Mouse (Mus musculus) gastrocnemius, adult 8-10 months (tissue): ENCODE measurements at regions not wholly inside any gene's neighbourhood (a gene's known extent, or its start where the extent isn't known, plus 50 kb on each side); places are given as distances from the start of the nearest gene placed in this dataset.

Experiments used
- DNase-seq, 2 experiments: peaks; one replicate each; pipeline ENCODE4 v3.0.0; 2022; ENCODE audit warnings: low spot score in 2 of 2

DNA sequence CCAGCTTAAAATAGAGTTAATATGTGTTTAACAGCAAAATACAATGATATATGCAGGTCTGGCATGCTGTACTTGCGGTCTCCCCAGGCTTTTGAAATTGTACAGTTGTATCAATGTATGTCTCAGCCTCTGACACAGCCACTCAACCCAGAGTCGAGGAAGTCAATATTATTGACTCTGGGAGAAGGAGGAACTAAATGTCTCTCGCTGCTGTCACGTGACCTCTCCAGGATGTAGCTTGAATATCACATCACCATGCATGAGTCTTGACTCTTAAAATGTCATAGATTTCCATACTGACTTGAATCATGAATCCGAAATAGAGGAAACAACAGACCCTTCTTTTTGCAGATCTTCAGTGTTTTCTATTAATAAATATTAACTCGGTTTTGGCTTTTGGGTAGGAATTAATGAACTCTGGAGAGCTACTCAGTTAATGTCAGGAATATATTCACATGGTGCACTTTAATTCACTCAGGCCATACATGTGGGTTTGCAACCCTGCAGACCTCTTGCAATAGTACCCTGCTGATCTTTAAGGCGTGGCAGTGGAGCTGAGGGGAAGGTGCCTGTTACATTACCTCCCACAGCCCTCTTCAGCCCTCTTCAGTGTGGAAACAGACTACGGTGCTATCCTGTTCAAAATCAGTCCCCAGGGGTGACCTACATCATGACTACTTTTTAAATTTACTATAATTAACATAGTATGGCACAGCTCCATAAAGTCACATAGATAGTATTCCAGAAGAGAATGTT, 102.7 kb upstream of the Foxn2 start:
- DNase-seq: no peak

DNA sequence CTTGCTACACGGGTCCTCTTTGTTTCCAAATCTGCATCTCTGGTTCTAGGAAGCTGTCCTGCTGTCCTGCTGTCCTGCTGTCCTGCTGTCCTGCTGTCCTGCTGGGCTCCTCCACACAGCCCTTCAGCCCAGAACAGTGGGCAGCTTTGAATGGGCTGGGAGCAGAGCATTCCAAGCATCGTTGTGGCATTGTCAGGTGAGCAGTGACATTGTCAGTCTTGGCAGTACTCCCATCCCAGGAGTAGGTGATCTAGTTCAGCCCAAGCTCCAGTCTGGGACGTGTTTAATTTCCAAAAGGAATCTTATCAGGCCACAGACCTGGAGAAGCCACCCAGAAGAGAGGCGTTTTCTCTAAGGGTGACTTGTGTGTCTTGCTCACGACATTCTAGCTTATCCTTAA, 99.4 kb upstream of the Foxn2 start:
- DNase-seq: no peak

DNA sequence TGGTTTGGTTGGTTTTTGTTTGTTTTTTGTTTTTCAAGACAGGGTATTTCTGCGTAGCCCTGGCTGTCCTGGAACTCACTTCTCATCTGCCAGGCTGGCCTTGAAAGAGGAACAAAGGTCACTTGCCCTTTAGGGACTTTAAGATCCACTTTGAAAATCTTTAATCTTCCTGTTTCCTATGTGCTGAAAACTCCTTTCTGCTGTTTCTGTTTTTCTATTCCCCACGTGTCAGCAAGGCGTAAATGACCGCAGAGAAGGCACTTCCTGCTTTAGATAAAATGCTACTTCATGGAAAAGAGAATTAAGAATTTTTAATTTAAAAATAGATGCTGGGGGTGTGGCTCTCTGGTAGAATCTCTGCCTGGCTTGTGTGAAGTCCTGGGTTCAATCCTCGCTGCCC, 98.9 kb upstream of the Foxn2 start:
- DNase-seq: no peak

DNA sequence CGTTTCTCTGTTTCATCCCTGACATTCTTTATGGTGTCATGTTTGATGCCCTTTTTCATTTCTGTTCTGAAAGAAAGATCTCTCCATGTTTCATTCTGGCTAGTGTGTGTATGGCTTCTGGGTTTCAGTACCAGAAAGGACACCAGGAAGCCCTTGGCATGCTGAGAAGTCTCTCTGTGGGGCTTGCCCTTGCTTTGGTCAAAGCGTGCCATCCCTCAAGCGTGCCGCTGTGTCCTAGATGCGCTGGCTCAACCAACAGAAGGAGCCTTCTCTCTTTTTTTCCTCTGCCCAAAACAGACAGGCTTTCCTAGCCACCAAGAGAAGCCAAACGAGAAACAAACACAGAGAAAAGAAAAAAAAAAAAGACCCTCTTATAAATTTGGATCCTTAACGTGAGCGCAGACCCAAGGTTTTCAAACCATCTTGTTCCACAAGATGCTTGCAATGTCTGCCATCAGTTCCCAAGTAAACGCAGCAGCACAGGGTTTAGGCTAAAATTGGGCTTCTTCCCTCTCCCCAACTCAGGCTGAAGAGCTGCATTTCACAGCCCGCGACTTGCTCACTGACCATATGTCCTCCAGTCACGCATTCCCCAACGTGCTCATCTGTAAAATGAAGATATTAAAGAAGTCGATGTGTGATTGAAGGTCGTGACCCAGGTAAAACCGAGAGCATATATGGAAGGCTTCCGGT, 97.3 kb upstream of the Foxn2 start:
- DNase-seq: no peak

DNA sequence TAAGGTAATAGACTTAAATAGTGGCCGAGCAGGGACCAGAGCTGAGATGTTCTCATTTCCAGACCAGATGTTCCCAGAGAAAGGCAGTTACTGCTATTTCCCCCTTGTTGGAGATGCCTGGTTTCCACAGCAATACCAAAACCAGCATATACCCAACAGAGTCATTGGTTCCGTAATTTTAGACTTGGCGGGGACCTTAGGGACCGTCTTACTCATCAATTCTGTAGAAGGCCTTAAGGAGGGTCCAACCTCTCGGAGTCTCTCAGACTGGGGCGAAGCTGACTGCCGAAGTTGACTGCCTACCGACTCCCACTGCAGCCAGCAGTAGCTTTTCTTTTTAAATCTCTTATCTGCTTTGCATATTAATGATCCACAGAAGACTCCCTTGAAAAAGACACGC, 95.1 kb upstream of the Foxn2 start:
- no peak for DNase-seq

DNA sequence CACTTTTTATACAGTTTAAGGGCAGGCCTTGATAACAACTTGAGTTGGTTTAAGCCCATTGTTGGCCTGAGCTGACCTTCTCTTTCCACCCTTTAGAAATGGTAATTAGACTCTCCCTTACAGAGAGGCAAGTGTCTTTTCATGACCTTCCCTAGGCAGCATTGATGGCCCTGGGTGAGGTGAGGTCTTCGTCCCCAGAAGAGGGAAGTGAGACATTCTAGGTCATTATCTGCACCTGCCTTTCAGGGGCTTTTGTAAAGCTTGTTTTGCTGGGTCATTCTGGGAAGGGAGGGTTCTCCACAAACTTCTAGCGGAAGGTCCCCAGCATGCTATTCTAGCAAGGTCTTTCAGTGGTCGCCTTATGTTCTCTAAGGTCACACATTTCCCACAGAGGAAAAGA, 93.6 kb upstream of the Foxn2 start:
- no peak for DNase-seq

DNA sequence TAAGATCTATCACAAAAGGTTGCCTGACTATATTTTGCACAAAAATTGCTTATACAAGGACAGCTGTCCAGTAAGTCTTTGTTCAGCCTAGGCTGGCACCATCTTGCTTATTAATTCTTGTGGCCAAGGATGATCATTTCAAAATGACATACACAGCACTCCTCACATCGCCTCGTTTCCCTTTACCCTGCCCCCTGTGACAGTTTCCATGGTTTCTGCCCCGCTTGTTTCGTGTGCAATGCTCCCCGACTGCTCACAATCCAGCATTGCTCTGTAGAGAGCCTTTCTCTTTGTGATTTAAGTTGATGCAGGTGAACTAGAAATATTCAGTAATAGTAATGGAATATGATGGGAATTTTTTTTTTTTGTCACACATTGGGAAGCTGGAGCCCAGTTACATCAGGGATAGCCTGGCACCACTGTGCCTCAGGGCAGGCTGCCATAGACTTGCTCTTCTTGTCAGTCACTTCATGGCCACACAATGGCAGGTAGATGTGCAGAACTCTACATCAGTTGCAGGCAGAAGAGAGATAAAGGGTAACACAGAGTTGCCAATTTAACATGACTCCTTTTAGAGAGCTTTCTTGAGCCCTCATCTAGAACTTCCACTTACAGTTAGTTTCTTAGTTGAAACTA, 90.6 kb upstream of the Foxn2 start:
- DNase-seq: no peak

DNA sequence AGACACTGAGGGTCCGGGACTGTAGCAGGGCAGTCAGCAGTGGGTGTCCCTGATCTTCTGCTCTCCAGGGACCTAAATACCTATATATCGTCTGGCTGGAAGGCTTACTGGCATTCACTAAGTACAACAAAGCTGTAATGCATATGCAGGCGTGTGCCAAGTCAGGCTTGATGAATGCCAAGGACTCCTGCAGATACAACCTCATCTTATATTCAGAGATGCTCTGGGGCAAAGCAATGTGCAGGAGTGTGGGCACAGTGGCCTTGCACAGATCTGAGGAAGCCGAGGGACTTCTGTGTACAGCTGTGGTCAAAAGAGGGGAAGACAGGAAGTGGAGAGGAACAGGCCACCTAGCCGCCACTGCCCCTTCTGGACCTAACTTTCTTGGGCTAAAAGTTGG, 89.5 kb upstream of the Foxn2 start:
- no peak for DNase-seq

DNA sequence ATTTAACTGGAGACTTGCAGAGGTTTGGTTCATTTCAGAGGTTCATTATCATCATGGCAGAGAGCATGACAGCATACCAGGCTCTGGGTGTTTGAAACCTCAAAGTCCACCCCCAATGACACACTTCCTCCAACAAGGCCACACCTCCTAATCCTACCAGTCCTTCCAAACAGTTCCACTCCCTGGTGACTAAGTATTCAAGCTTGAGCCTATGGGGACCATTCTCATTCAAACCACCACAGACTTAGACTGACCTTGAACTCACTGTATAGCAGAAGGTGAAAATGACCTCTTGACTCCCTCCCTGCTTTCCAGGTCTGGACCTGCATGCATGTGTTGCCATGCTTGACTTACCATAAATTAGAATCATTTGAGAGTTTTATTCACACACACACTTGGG, 87.6 kb upstream of the Foxn2 start:
- DNase-seq: no peak

DNA sequence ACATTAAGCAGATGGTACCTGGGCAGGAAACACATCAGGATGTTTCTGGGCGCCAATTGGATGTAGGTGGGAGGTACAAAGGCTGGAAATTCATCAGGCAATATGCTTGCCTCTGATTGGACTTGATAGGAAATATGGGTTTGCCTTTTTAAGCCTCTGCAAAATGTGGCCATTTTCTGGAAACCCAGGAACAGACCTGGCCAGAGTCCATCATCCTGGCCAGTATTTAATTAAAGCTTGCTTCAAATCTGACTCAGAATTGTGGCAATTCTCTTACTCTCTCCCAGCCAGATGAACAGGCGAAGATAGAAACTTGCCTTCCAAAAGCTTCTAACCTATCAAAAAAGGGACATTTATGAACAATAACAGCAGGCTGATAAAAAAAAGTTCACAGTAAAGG, 79.3 kb upstream of the Foxn2 start:
- DNase-seq: no peak

DNA sequence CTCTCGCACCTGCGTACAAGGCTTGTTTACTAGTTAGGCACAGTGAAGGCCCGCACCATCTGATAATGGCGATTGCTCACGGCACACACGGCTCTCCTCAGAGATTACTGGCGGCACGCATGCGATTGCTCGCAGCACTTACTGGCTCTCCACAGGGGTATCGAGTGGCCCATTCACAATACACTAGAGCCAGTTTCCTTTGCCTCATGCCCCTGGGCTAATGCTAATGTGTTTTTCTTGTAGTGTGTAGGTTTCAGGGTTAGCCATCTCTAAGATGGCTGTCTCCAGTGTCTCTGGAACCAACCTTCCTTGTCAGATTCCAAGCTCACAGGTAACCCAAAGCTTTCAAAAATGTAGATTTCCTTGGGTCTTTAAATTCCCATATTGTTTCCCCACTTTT, 78.1 kb upstream of the Foxn2 start:
- DNase-seq: no peak

DNA sequence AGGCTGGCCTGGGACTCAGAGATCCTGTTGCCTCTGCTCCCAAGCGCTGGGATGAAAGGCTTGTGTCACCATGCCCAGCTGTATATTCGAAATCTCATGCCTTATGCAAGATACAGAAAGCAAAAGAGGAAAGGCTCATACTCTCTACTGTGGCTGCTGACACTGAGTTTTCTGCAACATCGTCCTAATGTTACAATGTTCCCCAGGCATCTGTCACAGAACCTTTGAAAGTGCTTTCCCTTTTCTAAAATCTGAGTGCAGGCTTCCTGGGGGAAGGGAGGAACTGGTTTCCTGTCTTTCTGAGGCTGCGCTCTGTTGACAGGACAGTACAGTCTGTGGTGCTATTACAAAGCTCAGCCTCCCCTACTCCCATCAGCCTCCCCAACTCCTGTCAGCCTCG, 72.6 kb upstream of the Foxn2 start:
- no peak for DNase-seq

DNA sequence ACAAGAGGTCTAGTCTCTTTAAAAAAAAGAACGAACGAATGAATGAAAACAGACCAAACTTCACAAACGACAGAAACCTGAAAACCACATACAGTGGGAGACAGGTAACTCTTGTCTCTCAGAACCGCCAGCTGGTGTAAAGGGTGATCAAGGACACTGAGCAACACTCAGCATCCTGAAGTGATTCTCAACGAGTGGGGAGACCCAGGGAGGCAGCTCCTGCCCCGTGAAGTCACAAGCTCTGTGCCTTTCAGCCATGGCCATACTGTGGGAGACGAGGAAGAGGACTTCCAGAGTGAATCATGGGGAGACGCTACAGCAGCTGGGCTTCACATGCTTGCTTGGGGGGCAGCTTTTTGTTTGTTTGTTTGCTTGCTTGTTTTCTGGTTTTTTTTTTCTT, 70.5 kb upstream of the Foxn2 start:
- no peak for DNase-seq

DNA sequence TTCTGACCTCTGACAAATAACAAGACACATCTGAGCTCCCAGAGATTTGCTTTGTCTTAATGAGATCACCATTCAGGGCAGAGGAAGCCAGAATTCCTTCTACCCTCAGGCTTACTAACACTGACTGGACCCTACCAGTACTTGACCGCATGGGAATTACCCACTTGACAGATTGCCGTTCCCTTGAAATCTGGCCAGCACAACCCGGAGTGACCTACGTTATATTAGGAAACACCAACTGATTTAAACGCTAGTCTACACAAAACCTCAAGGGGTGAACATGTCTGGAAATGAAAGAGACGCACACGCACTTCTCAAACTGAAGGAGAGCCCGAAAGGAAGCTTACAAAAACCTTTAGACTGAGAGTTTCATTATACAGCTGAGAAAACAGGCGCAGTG, 69.8 kb upstream of the Foxn2 start:
- DNase-seq: peak in 1 of 2 experiments; percentile 38

DNA sequence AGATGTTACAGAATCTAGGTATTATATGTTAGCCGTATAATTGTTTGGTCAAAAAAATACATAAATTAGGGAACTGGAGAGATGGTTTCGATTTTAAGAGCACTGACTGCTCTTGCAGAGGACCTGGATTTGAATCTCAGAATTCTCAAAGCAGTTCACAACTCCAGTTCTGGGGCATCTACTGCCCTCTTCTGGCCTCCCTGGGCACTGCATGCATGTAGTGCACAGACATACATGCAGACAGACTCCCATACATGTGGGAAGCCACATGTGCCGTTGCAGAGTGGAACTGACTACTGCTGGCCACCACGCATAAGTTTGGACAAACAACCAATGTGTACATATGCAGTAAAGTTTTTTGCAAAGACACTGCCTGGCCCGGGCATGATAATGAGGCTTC, 62.0 kb upstream of the Foxn2 start:
- no peak for DNase-seq

DNA sequence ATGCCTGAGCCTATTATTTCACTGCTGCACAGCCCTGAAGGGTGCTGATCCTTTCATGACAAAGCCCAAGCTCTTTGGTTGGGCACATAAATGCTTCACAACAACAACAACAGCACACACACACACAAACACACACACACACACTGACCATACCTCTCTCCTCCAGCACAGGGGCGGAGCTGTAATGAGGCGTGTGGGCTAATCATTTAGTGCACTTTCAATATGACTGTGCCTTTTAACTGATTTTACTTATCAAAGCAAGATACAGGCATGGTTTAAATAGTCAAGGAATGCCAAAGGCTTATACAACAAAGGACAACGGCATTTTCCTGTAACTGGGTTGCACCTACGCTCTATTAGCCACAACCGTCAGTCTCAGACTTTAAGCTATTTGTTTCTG, 61.1 kb upstream of the Foxn2 start:
- no peak for DNase-seq

DNA sequence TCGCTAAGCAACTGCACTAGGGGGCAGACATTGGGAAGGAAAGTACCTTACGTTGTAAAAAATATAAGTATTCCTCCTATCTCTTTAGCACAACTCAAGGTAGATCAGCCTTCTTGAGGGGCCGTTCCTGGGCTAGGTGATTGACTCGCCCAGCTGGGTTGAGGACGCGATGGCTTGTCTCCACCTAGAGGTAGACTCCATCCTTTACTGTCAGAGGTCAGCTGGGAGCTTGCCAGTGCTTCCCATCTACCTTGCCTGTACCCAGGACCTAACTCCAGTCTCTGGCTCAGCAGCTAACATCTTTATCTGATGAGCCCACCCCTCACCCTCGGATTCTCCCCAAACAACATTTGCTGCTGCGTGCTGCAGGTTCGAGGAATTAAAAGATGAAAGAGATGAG, 59.4 kb upstream of the Foxn2 start:
- DNase-seq: peak in 1 of 2 experiments; percentile 8

DNA sequence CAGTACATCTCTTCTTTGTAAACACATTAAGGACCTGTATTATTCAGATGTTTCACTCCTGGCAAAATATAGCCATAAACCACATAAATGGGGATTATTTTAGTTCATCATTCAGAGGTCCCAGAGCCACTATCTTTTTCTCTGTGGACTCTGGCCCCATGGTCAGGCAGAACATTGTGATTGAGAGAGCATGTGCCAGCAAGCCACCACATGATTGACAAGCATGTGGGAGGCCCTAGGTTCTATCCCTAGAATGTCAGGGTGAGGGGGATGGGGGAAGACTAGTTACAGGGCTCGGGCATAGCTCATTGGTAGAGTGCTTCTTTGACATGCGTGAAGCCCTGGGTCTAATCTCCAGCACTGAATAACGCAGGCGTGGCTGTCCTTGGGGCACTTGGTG, 57.1 kb upstream of the Foxn2 start:
- DNase-seq: no peak

DNA sequence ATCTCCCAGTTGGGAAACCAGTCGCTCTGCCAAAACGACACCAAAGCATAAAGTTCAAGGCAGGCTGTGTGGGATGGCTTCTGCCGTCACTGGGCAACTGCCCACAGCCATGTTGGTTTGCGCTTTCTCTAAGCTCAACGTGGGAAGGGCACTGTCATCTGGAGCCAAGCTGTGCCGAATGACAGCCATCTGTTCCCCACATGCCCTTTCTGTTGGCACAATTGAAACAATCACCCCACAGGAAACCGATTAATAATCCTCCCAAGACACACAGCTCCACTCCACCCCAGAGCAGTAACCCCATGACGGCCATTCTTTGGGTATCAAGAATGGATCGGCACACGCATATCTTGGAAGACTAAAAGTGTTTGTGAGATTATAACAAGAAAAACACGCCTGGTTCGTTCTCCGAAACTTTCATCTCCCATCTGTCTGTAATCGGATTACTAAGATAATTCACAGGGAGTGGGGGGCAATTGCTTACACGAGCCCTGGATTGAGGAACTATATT, 52.0 kb upstream of the Foxn2 start:
- DNase-seq: no peak

DNA sequence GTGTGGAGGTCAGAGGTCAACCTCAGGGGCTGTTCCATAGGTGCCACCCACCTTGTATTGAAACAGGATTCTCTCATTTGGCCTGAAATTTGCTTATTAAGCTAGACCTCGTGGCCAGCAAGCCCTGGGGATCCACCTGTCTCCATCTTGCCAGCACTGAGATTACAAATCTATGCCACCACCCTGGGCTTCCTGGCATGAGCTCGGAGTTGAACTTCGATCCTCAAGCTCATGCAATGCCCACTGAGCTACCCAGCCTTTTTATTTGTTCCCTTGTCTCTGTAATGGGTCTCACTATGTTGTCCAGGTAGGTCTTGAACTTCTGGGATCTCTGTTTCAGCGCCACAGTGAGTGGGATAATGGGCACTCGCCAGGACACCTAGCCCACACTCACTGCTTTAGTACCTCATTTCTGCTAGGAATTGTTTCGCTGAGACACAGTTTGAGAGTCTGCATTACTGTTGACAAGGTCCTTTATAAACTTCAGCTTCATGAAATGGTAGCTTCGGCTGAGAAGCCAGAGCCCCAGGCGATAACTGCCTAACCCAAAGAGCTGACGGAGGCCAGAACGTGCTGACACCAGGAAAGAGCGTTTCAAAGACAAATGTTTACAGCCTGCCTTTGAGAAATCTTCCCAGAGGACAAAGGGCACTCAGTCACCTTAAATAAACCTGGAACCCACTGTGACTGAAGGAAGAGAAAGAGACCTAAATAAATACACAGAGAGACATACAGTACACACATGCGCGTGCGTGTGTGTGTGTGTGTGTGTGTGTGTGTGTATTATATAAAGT, 50.6 kb upstream of the Foxn2 start:
- DNase-seq: no peak
